15 mouse cellular contexts compared by ENCODE assay signal in genomic region chr16:78247189-78247588, GRCm38 (mm10).
"Had no signal": no experiment of that assay in that cellular context is flagged by ENCODE, and none has a peak within 500 bp of the region (broad histone marks: within the 10 kb centered on the region; RNA-seq: fewer than 3 reads in every experiment).

No protein-coding gene starts in this region.

- H3K4me1 ChIP-seq: neural tube, embryonic 13.5 days; neural tube, embryonic 15.5 days had no signal

- H3K9ac ChIP-seq: neural tube, embryonic 13.5 days; neural tube, embryonic 15.5 days; stomach, embryonic 15.5 days had no signal

- H3K4me3 ChIP-seq: neural tube, embryonic 13.5 days; neural tube, embryonic 15.5 days; stomach, embryonic 15.5 days had no signal

- H3K27ac ChIP-seq: neural tube, embryonic 13.5 days; neural tube, embryonic 15.5 days; stomach, embryonic 15.5 days had no signal

- DNase-seq: retina, postnatal 1 day; right cerebral cortex, adult 18-20 months; right cerebral cortex, postnatal 14 days; right cerebral cortex, postnatal 25 days; right cerebral cortex, postnatal 4 days; spleen, adult 18-20 months; thymus, adult 18-20 months; thymus, adult 2 months; thymus, postnatal 14 days; thymus, postnatal 25 days; thymus, postnatal 36 days; thymus, postnatal 4 days had no signal

- H3K27me3 ChIP-seq: neural tube, embryonic 13.5 days; neural tube, embryonic 15.5 days; stomach, embryonic 15.5 days had no signal

- H3K9me3 ChIP-seq: neural tube, embryonic 13.5 days; neural tube, embryonic 15.5 days; stomach, embryonic 15.5 days had no signal

- H3K4me2 ChIP-seq: neural tube, embryonic 13.5 days; neural tube, embryonic 15.5 days had no signal

- H3K36me3 ChIP-seq: neural tube, embryonic 13.5 days; neural tube, embryonic 15.5 days; stomach, embryonic 15.5 days had no signal
